Mouse (Mus musculus): ENCODE measurements around the gene 1700023F06Rik. TPM values are rescaled to one million over a fixed set of nuclear protein-coding genes. Genes with fewer than 3 reads are reported as not detected.
"Not testable (repeated sequence)": the region's sequence is repeated elsewhere in the genome, so short reads cannot be mapped to it uniquely, and the experiment has no call there.

Gene 1700023F06Rik
- polyA plus RNA-seq, 1 experiment, result 0.41 TPM

DNA sequence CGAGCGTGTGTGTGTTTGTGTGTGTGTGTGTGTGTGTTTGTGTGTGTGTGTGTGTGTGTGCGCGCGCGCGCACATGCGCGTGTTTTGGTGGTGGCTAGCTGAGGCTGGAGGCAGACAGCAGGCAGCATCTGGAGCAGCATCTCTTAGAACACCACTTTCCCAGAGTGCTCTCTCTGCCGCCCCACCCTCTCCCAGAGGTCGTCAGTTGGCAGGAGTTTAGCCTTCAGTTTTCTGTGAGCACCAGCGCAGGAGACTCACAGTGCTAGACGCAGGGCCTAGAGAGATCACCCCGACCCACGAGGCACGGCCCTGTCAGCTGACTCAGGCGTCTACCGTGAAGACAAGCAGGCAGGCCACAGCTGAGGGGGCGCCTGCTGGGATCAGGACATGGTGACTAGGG, 22.3 kb upstream of the 1700023F06Rik start:
- 90% methylated on average over 19 of the region's 19 CpGs for WGBS
- DNase-seq, result no peak
- no peak overlapping the region for H3K4me3 ChIP-seq (replicated peaks; ENCODE audit: extremely low read depth, low read depth, low read length)
- H3K4me1 ChIP-seq (ENCODE audit: control insufficient read depth, insufficient read depth, low read length), result no peaks in the 10 kb centered on the region
- TF ChIP-seq CTCF (IDR thresholded peaks at IDR 0.05; ENCODE audit: insufficient read depth, low read length), result no peak
- TF ChIP-seq POLR2A (IDR thresholded peaks at IDR 0.05; ENCODE audit: borderline replicate concordance, extremely low read depth, low read depth, low read length), result no peak

GRCm38 (mm10) chr11:103229608-103230007, 21.2 kb upstream of the 1700023F06Rik start:
- no peak for DNase-seq

GRCm38 (mm10) chr11:103223951-103224456, 15.6 kb upstream of the 1700023F06Rik start:
- Histone ChIP-seq H3K4me1 (ENCODE audit: control insufficient read depth, insufficient read depth, low read length) (no peaks in the 10 kb centered on the region), H3K4me3 (replicated peaks; ENCODE audit: extremely low read depth, low read depth, low read length) (no peak overlapping the region)
- DNase-seq, result no peak
- WGBS, result 54% methylated on average over 18 of the region's 18 CpGs
- no peak for TF ChIP-seq CTCF (IDR thresholded peaks at IDR 0.05; ENCODE audit: insufficient read depth, low read length)
- TF ChIP-seq POLR2A (IDR thresholded peaks at IDR 0.05; ENCODE audit: borderline replicate concordance, extremely low read depth, low read depth, low read length), result no peak

More at GRCm38 (mm10) chr11:103229608-103230007, 21.2 kb upstream of the 1700023F06Rik start:
- 95% methylated on average over 2 of the region's 2 CpGs for WGBS
- H3K4me1 ChIP-seq (ENCODE audit: control insufficient read depth, insufficient read depth, low read length), result no peaks in the 10 kb centered on the region
- H3K4me3 ChIP-seq (replicated peaks; ENCODE audit: extremely low read depth, low read depth, low read length), result no peak overlapping the region
- no peak for TF ChIP-seq CTCF (IDR thresholded peaks at IDR 0.05; ENCODE audit: insufficient read depth, low read length)
- TF ChIP-seq POLR2A (IDR thresholded peaks at IDR 0.05; ENCODE audit: borderline replicate concordance, extremely low read depth, low read depth, low read length), result no peak

DNA sequence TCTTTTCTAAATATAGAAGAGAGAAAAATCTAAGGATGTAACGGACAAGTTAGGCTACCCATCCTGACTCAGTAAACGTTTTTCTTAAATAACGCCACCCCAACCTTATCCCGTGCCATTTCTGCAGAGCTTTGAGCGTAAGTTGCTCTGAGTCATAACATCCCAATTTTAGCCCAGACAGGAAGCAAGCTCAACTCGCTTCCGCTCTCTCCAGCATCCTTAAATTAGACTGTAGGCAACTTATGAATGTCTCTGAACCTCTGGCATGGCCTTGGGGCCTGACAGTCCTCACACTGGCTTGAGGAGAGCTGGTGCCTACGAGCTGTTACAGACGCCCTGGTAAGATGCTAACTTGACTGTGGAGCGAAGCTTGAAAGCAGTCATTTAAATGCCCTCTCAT, 15.1 kb upstream of the 1700023F06Rik start:
- 57% methylated on average over 10 of the region's 10 CpGs for WGBS
- no peak for DNase-seq
- Histone ChIP-seq H3K4me3 (replicated peaks; ENCODE audit: extremely low read depth, low read depth, low read length) (no peak overlapping the region), H3K4me1 (ENCODE audit: control insufficient read depth, insufficient read depth, low read length) (no peaks in the 10 kb centered on the region)
- TF ChIP-seq POLR2A (IDR thresholded peaks at IDR 0.05; ENCODE audit: borderline replicate concordance, extremely low read depth, low read depth, low read length) (no peak), CTCF (IDR thresholded peaks at IDR 0.05; ENCODE audit: insufficient read depth, low read length) (no peak)

DNA sequence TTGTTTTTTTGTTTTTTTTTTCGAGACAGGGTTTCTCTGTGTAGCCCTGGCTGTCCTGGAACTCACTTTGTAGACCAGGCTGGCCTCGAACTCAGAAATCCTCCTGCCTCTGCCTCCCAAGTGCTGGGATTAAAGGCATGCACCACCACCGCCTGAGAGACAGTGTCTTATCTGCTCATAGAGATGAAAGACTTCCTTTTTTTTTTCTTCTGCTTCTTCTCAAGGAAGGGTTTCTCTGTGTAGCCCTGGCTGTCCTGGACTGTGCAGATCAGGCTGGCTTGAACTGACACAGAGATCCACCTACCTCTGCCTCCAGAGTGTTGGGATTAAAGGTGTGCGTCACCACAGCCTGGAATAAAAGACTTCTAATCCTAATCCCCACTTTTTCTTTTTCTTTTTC, 14.4 kb upstream of the 1700023F06Rik start:
- H3K4me1 ChIP-seq (ENCODE audit: control insufficient read depth, insufficient read depth, low read length); H3K4me3 ChIP-seq (replicated peaks; ENCODE audit: extremely low read depth, low read depth, low read length); DNase-seq: not testable (repeated sequence)
- WGBS, result 90% methylated on average over 4 of the region's 4 CpGs

GRCm38 (mm10) chr11:103221437-103221836, 13.1 kb upstream of the 1700023F06Rik start:
- DNase-seq, result no peak
- Histone ChIP-seq H3K4me1 (ENCODE audit: control insufficient read depth, insufficient read depth, low read length) (peaks cover 4% of the 10 kb centered on the region; the same call in 1 of the 2 replicates), H3K4me3 (replicated peaks; ENCODE audit: extremely low read depth, low read depth, low read length) (no peak overlapping the region)
- TF ChIP-seq CTCF (IDR thresholded peaks at IDR 0.05; ENCODE audit: insufficient read depth, low read length), result no peak
- no peak for TF ChIP-seq POLR2A (IDR thresholded peaks at IDR 0.05; ENCODE audit: borderline replicate concordance, extremely low read depth, low read depth, low read length)
- 90% methylated on average over 6 of the region's 6 CpGs for WGBS

DNA sequence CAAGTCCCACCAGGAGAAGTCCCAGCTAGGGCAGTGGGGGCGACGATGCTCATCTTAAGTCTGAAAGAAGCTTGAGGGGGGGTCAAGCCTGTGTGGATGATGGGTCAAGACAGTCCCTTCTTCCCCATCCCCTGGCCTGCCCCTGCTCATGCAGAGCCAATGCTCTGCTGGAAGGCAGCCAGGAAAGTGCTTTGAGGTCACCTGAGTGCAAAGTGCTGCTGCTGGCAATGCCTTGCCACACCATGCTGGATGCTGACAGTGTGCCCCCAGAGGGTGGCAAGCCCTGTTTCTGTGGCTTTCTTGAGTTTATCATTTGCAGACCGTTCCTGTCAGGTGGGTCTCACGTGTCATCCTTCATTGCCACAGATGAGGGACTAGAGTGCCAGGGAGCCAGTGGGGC, 11.6 kb upstream of the 1700023F06Rik start:
- no peak for DNase-seq
- TF ChIP-seq POLR2A (IDR thresholded peaks at IDR 0.05; ENCODE audit: borderline replicate concordance, extremely low read depth, low read depth, low read length) (no peak), CTCF (IDR thresholded peaks at IDR 0.05; ENCODE audit: insufficient read depth, low read length) (no peak)
- no peak overlapping the region for H3K4me3 ChIP-seq (replicated peaks; ENCODE audit: extremely low read depth, low read depth, low read length)
- peaks cover 4% of the 10 kb centered on the region; the same call in 1 of the 2 replicates for H3K4me1 ChIP-seq (ENCODE audit: control insufficient read depth, insufficient read depth, low read length)
- WGBS, result 88% methylated on average over 4 of the region's 4 CpGs

GRCm38 (mm10) chr11:103219259-103219658, 10.9 kb upstream of the 1700023F06Rik start:
- Histone ChIP-seq H3K4me1 (ENCODE audit: control insufficient read depth, insufficient read depth, low read length) (peaks cover 4% of the 10 kb centered on the region; the same call in 1 of the 2 replicates), H3K4me3 (replicated peaks; ENCODE audit: extremely low read depth, low read depth, low read length) (no peak overlapping the region)
- no peak for DNase-seq
- 88% methylated on average over 5 of the region's 5 CpGs for WGBS
- TF ChIP-seq POLR2A (IDR thresholded peaks at IDR 0.05; ENCODE audit: borderline replicate concordance, extremely low read depth, low read depth, low read length), result no peak
- no peak for TF ChIP-seq CTCF (IDR thresholded peaks at IDR 0.05; ENCODE audit: insufficient read depth, low read length)

DNA sequence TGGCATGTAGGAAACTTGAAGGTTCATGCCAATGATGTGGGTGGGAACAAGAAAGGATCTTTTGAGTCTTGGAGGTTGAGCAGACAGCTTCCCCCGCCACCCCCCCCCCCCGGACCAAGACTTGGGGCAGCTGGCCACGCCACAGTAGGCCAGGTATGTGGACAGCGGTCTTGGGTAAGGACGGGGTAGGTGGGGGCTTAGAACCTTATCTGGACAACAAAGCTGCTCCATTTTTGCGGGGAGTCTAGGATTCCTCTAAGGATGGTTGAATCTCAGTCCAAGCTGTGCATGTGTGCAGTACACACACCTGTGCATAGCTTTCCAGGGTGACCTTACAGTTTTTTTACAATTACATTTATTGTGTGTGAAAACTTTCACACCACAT, 10.2 kb upstream of the 1700023F06Rik start:
- Histone ChIP-seq H3K4me1 (ENCODE audit: control insufficient read depth, insufficient read depth, low read length) (peaks cover 4% of the 10 kb centered on the region; the same call in 1 of the 2 replicates), H3K4me3 (replicated peaks; ENCODE audit: extremely low read depth, low read depth, low read length) (no peak overlapping the region)
- no peak for TF ChIP-seq POLR2A (IDR thresholded peaks at IDR 0.05; ENCODE audit: borderline replicate concordance, extremely low read depth, low read depth, low read length)
- TF ChIP-seq CTCF (IDR thresholded peaks at IDR 0.05; ENCODE audit: insufficient read depth, low read length), result no peak
- no peak for DNase-seq
- 24% methylated on average over 6 of the region's 6 CpGs for WGBS

DNA sequence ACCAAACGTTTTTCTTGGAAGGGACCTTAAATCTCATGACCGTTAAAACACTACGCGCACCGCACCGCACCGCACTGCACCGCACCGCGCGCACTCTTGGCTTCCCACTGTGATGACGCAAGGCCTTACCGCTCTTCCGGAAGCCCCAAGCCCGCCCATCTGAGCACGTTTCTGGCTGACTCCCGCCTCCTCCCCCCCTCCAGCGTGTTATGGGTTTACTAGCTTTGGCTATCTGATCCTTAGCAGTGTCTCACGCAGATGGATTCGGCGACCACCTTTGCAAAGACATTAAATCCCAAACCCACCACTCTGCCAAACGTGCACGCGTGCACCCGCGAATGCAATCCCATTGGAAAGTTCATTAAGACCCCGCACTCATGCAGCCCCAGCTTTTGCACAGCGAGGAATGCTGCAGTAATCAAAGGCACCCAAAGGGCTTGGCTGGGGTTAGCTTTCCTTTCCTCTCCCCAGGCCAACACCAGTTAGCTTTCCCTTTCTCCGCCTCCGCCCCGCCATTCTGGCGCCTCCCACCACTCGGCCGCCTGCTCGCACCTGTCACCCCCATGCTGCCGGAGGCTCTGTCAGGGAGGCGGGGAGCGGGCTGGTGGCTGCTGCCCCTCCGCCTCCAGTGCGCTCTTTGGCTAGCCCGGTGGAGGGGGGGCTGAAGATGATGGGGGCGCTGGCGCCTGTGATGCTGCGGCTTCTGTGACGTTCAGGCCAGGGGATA, 9.6 kb upstream of the 1700023F06Rik start, which contains the start of gene Spata32:
TSS of gene Spata32 (minus strand) at position 643 of the 727 bp plus-strand sequence.
- Histone ChIP-seq H3K4me1 (ENCODE audit: control insufficient read depth, insufficient read depth, low read length) (peaks cover 4% of the 10 kb centered on the region; the same call in 1 of the 2 replicates), H3K4me3 (replicated peaks; ENCODE audit: extremely low read depth, low read depth, low read length) (peak within 1 kb of the TSS; percentile 71)
- DNase-seq, result peak; percentile 47
- 3% methylated on average over 44 of the region's 45 CpGs for WGBS
- TF ChIP-seq CTCF (IDR thresholded peaks at IDR 0.05; ENCODE audit: insufficient read depth, low read length) (no peak), POLR2A (IDR thresholded peaks at IDR 0.05; ENCODE audit: borderline replicate concordance, extremely low read depth, low read depth, low read length) (no peak)

Data from lung, adult 2 months (tissue).